Mouse (Mus musculus): ENCODE data around the gene Dapk1.

Dapk1 gene

GRCm38 (mm10) chr13:60665402-60665801 lies 63.7 kb downstream of the Dapk1 start:
- DNase-seq = no peak

DNA sequence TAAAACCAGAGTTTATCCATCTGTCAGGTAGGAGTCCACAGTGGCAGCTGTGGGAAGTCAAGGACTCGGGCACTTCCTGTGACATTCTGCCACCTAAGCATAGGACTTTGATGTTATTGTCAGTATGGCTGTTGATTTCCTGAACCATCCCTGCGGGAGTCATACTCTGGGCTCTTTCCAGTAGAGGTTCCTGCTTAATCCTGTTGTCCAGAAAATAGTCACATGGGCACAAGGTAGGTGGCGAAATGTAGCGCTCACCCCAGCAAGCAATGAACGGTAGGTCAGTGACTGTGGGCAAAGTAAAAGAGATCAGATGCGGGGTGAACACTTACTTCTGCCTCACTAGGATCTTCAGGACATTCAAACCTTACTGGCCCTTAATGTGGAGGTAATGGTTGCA lies 66.3 kb downstream of the Dapk1 start:
- no peak for DNase-seq

- peak; percentile 48 to 55 for DNase-seq
These were observed 68.9 kb downstream of the Dapk1 start for GRCm38 (mm10) chr13:60670605-60671004.

DNA sequence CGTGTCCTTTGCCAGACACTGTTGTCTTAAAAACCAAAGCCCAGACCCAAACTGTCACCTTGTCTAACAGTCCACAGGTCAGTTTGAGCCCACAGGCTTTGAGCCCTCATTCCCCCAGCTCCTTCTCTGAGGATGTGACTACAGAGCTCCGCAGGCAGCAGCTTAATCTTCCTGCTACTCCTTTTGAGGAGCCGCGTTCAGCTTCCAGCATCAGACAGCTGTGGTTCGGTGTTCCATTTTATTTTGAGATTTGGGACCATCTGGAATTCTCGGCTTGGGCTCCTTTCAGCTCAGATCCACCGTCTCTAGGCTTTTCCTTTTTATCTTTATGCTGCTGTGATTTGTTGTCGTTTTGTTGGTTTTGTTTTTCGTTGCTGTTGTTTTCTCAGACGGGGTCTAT lies 69.5 kb downstream of the Dapk1 start:
- DNase-seq = no peak

GRCm38 (mm10) chr13:60672287-60672686 lies 70.5 kb downstream of the Dapk1 start:
- peak in 1 of 2 experiments; percentile 47 for DNase-seq

DNA sequence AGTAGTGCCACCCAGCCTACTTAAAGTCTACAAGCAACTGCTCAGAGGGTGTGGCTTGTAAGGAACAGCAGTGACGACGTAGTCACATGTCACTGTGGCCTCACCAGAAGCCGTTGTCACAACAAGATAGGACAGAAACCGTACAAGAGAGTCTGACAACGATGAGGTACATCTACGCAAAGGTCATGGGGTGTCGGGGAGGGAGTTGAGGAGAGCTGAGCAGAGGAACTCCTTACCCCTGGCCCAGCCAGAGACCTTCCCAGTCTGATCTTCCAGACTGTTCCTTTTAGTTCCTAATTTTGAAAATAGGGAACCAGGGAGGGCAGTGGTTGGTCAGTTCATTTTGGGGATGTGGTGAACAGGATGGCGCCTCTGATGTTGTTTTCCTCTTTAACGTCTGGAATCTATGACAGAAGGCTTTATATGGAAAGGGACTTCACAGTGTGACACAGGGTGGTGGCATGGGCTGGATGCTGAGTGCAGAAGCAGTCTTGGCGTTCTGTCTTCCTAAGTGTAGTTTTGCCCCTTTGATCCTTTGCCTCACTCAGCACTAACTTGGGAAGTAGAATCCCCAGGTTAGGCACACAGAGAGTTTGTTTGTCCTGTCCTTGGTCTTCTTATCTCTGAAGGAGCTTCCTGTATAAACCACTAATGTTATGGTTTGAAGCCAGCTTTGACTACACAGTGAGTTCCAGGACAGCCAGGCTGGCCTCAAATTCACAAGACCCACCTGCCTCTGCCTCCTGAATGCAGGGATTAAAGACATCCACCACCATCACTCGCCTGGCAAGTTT lies 71.3 kb downstream of the Dapk1 start:
- peak; percentile 58 to 61 for DNase-seq

- DNase-seq = no peak
These were observed 72.6 kb downstream of the Dapk1 start for GRCm38 (mm10) chr13:60674301-60674700.

- DNase-seq = peak in 1 of 2 experiments; percentile 73
These were observed 73.2 kb downstream of the Dapk1 start for GRCm38 (mm10) chr13:60674911-60675310.

DNA sequence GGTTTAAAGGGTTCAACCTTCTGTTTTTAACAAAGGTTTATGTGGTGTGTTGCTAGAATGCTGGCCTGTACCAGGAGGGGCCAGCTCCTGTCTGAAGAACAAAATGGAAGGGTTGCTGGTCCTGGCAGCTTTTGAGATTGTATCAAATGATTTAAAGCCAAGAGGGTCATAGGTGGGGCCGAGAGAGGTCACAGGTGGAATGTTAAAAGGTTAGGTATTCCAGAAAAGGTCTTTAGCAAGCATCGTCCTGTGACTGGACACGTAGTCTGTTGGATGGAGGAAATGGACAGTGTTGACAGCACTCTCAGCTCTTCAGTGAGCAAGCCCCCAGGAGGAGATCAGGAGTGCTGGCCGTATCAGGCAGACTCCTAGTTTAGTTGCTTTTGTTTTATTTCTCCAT lies 73.7 kb downstream of the Dapk1 start:
- DNase-seq = no peak

DNA sequence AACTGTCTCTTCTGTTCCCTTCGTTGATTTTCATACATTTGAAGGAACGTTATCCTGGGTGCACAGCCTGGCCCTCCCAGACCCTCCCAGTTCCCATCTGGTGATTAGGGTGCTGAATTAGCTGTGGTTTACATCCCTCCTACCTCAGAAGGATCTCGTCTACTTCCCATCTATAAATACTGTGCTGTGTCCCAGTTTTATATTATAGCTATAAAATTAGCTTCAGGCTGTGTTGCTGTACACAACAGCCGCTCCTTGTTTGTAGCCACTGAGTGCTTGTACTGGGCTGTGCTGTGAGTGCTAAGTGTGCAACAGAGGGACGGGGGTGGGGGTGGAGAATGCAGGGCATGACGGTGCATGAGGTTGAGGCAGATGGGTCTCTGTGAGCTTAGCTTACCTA lies 77.2 kb downstream of the Dapk1 start:
- no peak for DNase-seq

- peak in 1 of 2 experiments; percentile 25 for DNase-seq
These were observed 81.3 kb downstream of the Dapk1 start for GRCm38 (mm10) chr13:60682714-60683695.

DNA sequence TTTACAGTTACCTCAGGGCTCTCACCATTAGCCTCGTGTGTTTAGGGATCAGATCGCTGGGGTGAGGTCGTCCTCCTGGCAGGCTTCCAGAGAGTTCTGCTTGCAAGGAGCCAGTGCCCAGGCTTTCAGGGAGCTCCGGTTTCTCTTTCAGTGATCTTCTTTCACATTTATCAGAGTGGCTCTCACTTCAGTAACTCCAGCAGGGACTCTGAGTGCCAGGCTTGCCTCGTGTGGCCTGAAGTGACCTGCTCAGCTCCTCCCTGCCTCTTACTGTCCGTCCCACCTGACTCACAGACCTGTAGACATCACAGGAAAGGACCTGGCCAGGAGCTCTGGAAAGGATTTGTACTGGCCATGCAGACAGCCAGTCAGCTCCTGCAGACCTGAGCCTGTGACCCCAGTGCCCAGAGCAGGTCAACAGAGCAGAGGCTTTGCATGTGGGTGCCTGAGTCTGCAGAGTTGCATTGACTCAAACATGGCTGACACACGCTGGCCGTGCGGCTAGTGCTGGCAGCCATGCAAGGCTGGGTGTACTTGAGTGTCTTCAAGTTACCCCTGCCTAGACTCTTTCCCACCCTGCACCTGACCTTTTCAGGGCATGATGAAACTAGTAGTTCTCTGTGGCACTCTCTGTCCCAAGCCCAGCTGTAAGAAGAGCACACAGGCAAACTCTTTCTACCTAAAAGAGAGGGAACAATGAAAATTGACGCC lies 82.5 kb downstream of the Dapk1 start:
- DNase-seq = peak; percentile 64 to 67

GRCm38 (mm10) chr13:60684806-60685205 lies 83.1 kb downstream of the Dapk1 start:
- DNase-seq = no peak

DNA sequence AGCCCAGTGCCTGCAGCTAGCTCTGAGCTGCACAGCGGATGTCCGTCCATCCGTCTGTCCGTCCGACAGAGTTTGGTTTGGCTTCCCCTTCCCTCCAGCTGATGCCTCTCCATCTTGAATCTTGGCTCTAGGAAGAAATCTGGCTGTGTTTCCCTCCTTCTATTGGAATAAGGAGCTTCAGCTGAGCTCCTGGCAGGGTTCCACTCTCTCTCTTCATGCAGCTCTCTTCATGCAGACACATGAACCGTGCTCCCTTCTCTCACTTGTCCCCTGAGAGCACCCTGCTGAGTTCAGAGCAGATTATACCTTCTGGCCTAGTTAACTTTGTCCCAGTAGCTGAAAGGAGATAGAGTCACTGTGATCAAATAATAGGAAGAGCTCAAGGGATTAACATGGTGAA lies 83.5 kb downstream of the Dapk1 start:
- peak in 1 of 2 experiments; percentile 51 for DNase-seq

DNA sequence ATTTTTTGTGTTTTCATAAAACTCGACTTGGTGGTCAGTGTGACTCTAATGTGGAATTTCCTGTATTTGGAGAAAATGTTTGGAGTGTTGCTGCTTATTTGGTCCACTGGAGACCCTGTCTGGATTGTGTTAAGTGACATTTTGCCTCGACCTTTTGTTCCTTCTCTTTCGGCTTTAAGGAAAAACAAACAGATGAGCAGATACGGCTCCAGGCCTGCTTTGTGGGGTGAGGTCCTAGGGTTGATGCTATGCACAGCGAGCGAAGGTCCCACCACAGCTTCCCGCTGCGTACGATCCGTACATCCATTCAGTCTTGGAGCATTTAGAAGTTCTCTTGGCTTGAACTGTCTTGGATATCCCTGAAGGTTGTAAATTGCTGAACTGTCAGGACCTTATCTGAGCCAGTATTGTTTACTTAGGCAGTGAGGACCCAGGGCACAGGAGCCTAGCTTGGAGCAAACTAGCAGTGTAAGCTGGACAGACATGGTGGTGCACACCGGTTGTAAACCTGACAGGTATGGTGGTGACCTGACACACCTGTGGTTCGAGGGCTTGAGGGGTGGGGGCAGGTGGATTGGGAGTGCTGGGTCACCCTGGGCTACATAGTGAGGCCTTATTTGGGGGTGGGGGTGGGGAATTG lies 84.4 kb downstream of the Dapk1 start:
- DNase-seq = no peak

- peak in 1 of 2 experiments; percentile 64 for DNase-seq
These were observed 85.2 kb downstream of the Dapk1 start for GRCm38 (mm10) chr13:60686967-60687366.

DNA sequence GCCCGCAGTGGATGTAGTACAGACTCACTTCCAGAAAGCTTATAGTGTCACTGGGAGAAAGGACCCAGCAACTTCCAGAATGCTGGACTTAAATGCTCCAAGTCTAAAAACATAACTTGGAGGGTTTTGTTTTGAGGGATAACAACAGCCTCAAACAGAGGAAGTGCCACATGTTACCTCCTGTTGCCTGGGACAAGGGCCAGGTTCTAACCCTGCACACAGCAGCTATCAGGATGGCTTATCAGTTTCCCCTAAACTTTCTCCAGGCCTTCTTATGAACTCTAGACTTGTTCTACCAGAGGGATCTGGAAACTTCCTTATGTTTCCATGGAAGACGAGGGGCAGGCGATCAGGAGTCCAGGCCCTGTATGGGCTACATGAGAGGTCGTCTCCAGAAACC lies 85.7 kb downstream of the Dapk1 start:
- DNase-seq = no peak

- no peak for DNase-seq
These were observed 86.1 kb downstream of the Dapk1 start for GRCm38 (mm10) chr13:60687891-60688290.

- DNase-seq = no peak
These were observed 89.2 kb downstream of the Dapk1 start for GRCm38 (mm10) chr13:60690921-60691320.

DNA sequence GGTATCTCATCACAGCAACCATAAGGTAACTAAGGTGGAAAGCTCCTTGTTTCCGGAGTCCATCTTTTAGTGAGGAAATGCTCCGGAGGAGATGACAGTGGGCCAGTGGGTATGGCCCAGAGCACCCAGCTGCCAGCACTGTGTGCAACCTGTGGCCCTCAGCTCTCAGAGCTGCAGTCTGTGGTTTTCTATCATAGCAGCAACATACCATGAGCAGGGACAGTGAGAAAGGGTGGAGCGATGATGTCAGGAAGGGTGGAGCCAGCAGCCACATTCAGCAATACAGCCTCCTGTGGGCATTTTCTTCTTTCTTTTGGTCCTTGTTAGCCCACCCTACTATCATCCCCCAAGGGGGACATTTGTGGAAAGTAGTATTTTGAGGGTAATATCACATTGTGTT lies 90.2 kb downstream of the Dapk1 start:
- no peak for DNase-seq

GRCm38 (mm10) chr13:60695186-60695980 lies 93.6 kb downstream of the Dapk1 start:
- no peak for DNase-seq

DNA sequence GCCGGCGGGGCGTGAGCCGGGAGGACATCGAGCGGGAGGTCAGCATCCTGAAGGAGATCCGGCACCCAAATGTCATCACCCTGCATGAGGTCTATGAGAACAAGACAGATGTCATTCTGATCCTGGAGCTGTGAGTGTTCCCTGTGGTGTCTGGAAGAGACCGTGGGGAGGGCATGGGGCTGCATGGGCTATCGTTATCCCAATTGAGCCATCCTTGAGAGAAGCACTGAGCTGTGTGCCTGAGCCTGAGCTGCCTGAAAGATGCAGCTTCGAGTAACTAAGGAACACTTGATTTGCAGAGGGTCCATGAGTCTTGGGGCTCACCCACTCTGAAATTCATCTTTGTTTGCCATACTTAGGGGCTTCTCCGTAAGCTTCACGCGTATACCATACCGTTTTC lies 94.6 kb downstream of the Dapk1 start:
- no peak for DNase-seq
